Mouse (Mus musculus): Measurements from ENCODE around the gene Prkag2.

DNA sequence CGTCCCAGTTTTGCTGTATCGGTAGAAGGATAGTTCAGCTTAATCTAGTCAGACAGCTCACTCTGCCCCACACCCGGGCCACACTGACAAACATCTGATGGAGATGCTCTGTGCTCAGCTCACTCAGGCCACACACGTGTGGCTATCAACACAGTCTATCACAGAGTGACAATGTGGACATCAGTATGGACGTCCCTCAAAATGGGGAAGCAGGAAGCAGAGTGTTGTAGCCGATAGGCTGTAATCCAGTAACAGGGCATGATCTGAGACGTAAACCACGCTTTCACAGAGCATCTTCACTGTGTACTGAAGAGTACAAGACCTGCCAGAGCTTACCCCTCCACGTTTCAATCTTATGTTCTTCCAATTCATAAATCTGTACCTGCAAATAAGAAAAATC, 223.8 kb downstream of the Prkag2 start:
- TF ChIP-seq CTCF (IDR thresholded peaks at IDR 0.05; ENCODE audit: low read depth, low read length) (no peak), POLR2A (IDR thresholded peaks at IDR 0.05; ENCODE audit: borderline replicate concordance, low read depth, low read length) (no peak)
